Mouse (Mus musculus): Measurements from ENCODE around the gene Pnpla3.

DNA sequence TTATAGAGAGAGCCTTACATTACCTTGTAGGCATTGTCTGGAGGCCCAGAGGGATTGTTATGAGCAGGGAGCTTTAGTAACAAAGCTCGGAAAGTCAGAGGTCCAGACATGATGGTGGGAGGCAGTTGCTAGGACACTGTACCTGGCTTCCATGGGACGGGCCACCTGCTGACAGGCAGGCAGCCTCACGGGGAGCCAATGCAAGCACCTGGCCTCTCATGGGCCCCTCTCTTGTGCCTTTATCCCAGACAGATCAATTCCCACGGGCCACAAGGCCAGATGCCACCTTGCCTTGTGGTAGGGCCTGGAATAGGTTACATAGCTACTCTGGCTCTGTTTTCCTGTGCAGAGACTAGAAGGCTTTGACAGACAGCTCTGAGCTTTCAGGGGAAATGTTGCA is 43.9 kb downstream of the Pnpla3 start:
- no peak for TF ChIP-seq CTCF (IDR thresholded peaks at IDR 0.05; ENCODE audit: insufficient read depth, low read depth, low read length)
- no peak for TF ChIP-seq POLR2A (IDR thresholded peaks at IDR 0.05; ENCODE audit: insufficient read depth, low read depth, low read length)

All from olfactory bulb, adult 2 months (tissue).